Mouse (Mus musculus) neural tube, embryonic 11.5 days (tissue): ENCODE results near the gene Olfr881. TPM values are rescaled to one million over a fixed set of nuclear protein-coding genes. Genes with fewer than 3 reads are reported as not detected.

Experiments
- ATAC-seq: fragments of 200-750 bp; cut with Nextera tagmentation; 2 replicates; pipeline ENCODE4 v1.8.0; 2017; ENCODE audit warnings: moderate number of reproducible peaks, mild to moderate bottlenecking, moderate TSS enrichment, moderate library complexity; ENCODE audit not compliant: insufficient read depth, low FRiP score, low TSS enrichment
- DNase-seq: peaks from one replicate; pipeline ENCODE4 v3.0.0-alpha.2; 2015; ENCODE audit warnings: low spot score
- H3K27ac ChIP-seq: fragments of 300-500 bp; sonication (generic); 2 replicates; pipeline ENCODE4 v1.5.1; 2014; ENCODE audit warnings: low read depth, mild to moderate bottlenecking, low read length
- H3K27me3 ChIP-seq: fragments of 300-500 bp; sonication (generic); 2 replicates; pipeline ENCODE4 v1.6.1; 2014; ENCODE audit warnings: mild to moderate bottlenecking, low read length, mixed read lengths; ENCODE audit not compliant: control insufficient read depth, insufficient read depth
- H3K36me3 ChIP-seq: fragments of 300-500 bp; sonication (generic); 2 replicates; pipeline ENCODE4 v1.6.1; 2014; ENCODE audit warnings: mild to moderate bottlenecking, low read length, moderate library complexity, mixed read lengths; ENCODE audit not compliant: control insufficient read depth, insufficient read depth
- H3K4me1 ChIP-seq: fragments of 300-500 bp; sonication (generic); 2 replicates; pipeline ENCODE4 v1.6.1; 2014; ENCODE audit warnings: low read length, mixed read lengths; ENCODE audit not compliant: control insufficient read depth, insufficient read depth
- H3K4me2 ChIP-seq: fragments of 300-500 bp; sonication (generic); 2 replicates; pipeline ENCODE4 v1.6.1; 2014; ENCODE audit warnings: low read depth, mild to moderate bottlenecking, moderate library complexity
- H3K4me3 ChIP-seq: fragments of 300-500 bp; sonication (generic); 2 replicates; pipeline ENCODE4 v1.5.1; 2014; ENCODE audit warnings: low read depth, low read length
- H3K9ac ChIP-seq: fragments of 300-500 bp; sonication (generic); 2 replicates; pipeline ENCODE4 v1.6.1; 2014; ENCODE audit warnings: mild to moderate bottlenecking, low read length
- H3K9me3 ChIP-seq: fragments of 300-500 bp; sonication (generic); 2 replicates; pipeline ENCODE4 v1.6.1; 2016; ENCODE audit warnings: low read length; ENCODE audit not compliant: control insufficient read depth
- WGBS: fragments of 180-500 bp; shearing (Covaris S2); extraction: QIAGEN DNeasy Blood & Tissue Kit; methylation state at CpG from one replicate; pipeline ENCODE4 v1.1.7; 2014; 5-methylcytosine and 5-hydroxymethylcytosine counted together
- polyA plus RNA-seq: library from polyadenylated mRNA; unstranded; fragments of >200 nt; fragmentation: Nextera tagmentation; extraction: Ambion mirVana; gene quantifications from 2 replicates; pipeline ENCODE4 v1.2.1, GENCODE M21; 2014

Gene Olfr881
- polyA plus RNA-seq, result not detected in 2 replicates

DNA sequence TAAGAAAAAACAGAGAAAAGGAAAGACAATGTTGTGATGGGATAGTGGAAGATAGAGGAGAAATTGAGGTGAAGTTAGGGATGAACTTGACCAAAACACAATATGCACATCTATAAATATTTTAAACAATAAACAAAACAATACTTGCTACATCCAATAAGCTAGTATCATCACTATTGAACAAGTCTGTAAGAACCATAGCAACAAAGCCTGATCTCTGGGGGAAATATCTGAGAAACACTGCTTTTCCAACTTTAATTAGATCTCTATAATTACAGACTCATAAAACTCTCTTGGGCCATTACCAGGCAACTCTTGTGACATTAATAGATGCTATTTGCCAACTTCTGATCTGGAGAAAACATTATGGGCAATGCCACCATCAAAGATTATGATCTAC, at the start of gene Olfr881:
Gene Olfr881, plus strand, starts transcription at position 301 of the 400 bp plus-strand sequence.
- Histone ChIP-seq H3K4me2 (no peak within 1 kb of the TSS), H3K4me3 (no peak within 1 kb of the TSS), H3K27me3 (no peaks in the 10 kb centered on the region), H3K9ac (no peak within 1 kb of the TSS), H3K27ac (no peak within 1 kb of the TSS), H3K4me1 (no peaks in the 10 kb centered on the region), H3K36me3 (no peaks in the 10 kb centered on the region), H3K9me3 (no peaks in the 10 kb centered on the region)
- no peak for ATAC-seq
- no peak for DNase-seq

- Histone ChIP-seq H3K4me1 (no peaks in the 10 kb centered on the region), H3K27ac (no peak overlapping the region), H3K9ac (no peak overlapping the region), H3K9me3 (no peaks in the 10 kb centered on the region), H3K4me3 (no peak overlapping the region), H3K36me3 (no peaks in the 10 kb centered on the region), H3K4me2 (no peak overlapping the region), H3K27me3 (no peaks in the 10 kb centered on the region)
- WGBS, result 55% methylated on average over 2 of the region's 2 CpGs
- DNase-seq (no peak), ATAC-seq (no peak)
Observed at GRCm38 (mm10) chr9:37998581-37999204, 7.1 kb downstream of the Olfr881 start.

DNA sequence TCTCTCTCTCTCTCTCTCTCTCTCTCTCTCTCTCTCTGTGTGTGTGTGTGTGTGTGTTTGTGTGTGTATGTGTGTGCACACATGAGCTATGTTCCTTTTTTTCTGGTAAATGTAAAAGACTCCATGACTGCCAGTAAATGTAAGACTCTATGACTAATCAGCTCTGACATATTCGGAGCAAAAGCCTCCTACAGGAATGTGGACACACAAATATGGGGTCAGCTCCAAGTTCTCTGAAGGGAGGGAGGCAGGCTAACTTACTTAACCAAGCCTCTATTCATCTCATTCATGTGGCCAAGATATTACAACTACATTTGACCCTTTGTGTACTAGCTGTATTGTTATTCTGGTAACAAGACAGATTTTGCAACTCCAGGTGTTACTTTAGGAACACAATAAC, 8.4 kb downstream of the Olfr881 start:
- Histone ChIP-seq H3K9me3 (no peaks in the 10 kb centered on the region), H3K4me3 (no peak overlapping the region), H3K4me1 (no peaks in the 10 kb centered on the region), H3K27me3 (no peaks in the 10 kb centered on the region), H3K27ac (no peak overlapping the region), H3K36me3 (no peaks in the 10 kb centered on the region), H3K4me2 (no peak overlapping the region), H3K9ac (no peak overlapping the region)
- no peak for DNase-seq
- WGBS, result 74% methylated on average over 1 of the region's 1 CpGs
- no peak for ATAC-seq

DNA sequence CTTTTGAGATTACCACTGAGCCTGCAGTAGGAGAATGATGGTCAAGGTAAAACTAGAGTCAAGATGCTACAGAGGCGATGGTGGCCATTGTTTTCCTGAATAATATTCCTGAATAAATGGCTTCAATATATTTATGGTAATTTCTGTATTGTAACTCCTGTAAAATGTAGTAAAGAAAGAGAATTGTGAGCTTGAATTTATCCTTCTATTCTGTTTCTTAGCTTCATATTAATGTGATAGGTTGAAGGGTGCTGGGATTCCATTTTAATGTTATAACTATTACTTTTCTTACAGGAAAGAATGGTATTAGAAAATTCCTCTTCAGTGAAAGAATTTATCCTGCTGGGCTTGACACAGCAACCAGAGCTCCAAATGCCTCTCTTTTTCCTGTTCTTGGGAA, 33.9 kb downstream of the Olfr881 start, which contains the start of gene Olfr883:
Gene Olfr883, plus strand, starts transcription at position 301 of the 400 bp plus-strand sequence.
- no peak within 1 kb of the TSS for H3K27ac ChIP-seq
- no peaks in the 10 kb centered on the region for H3K36me3 ChIP-seq
- H3K27me3 ChIP-seq, result no peaks in the 10 kb centered on the region
- H3K9ac ChIP-seq, result no peak within 1 kb of the TSS
- no peak for ATAC-seq
- WGBS, result 92% methylated on average over 1 of the region's 1 CpGs
- no peak within 1 kb of the TSS for H3K4me2 ChIP-seq
- H3K9me3 ChIP-seq, result no peaks in the 10 kb centered on the region
- no peaks in the 10 kb centered on the region for H3K4me1 ChIP-seq
- H3K4me3 ChIP-seq, result no peak within 1 kb of the TSS
- no peak for DNase-seq

Other genes with a start within 250 kb of the Olfr881 start
- gene Olfr874, start 246.7 kb upstream of the Olfr881 start, polyA plus RNA-seq, result not detected in 2 replicates
- not detected in 2 replicates for gene Olfr875, start 220.0 kb upstream of the Olfr881 start, polyA plus RNA-seq
- not detected in 2 replicates for gene Olfr876, start 188.8 kb upstream of the Olfr881 start, polyA plus RNA-seq
- gene Olfr877, start 137.6 kb upstream of the Olfr881 start, polyA plus RNA-seq, result not detected in 2 replicates
- not detected in 2 replicates for gene Olfr145, start 95.1 kb upstream of the Olfr881 start, polyA plus RNA-seq
- gene Olfr878, start 74.0 kb upstream of the Olfr881 start, polyA plus RNA-seq, result not detected in 2 replicates
- not detected in 2 replicates for gene Olfr883, start 34.0 kb downstream of the Olfr881 start, polyA plus RNA-seq
- gene Olfr884, start 54.7 kb downstream of the Olfr881 start, polyA plus RNA-seq, result not detected in 2 replicates
- gene Olfr885, start 69.5 kb downstream of the Olfr881 start, polyA plus RNA-seq, result not detected in 2 replicates
- gene Olfr887, start 92.2 kb downstream of the Olfr881 start, polyA plus RNA-seq, result not detected in 2 replicates
- not detected in 2 replicates for gene Olfr888, start 116.3 kb downstream of the Olfr881 start, polyA plus RNA-seq
- gene Olfr889, start 123.4 kb downstream of the Olfr881 start, polyA plus RNA-seq, result 0.15 and 0.16 TPM in 2 replicates
- gene Olfr890, start 150.7 kb downstream of the Olfr881 start, polyA plus RNA-seq, result not detected in 2 replicates
- gene Olfr891, start 189.0 kb downstream of the Olfr881 start, polyA plus RNA-seq, result not detected in 2 replicates
- gene Olfr893, start 216.5 kb downstream of the Olfr881 start, polyA plus RNA-seq, result not detected in 2 replicates
- gene Olfr894, start 226.2 kb downstream of the Olfr881 start, polyA plus RNA-seq, result not detected in 2 replicates